Mouse (Mus musculus) heart, embryonic 13.5 days (tissue): ENCODE results near the gene Fbxw26. TPM values are rescaled to one million over a fixed set of nuclear protein-coding genes. Genes with fewer than 3 reads are reported as not detected.
"Not testable (repeated sequence)": the region's sequence is repeated elsewhere in the genome, so short reads cannot be mapped to it uniquely, and the experiment has no call there.

Source experiments
- ATAC-seq: fragments of 200-750 bp; cut with Nextera tagmentation; 2 replicates; pipeline ENCODE4 v1.8.0; 2017; ENCODE audit warnings: moderate TSS enrichment; ENCODE audit not compliant: insufficient number of reproducible peaks, low FRiP score, low TSS enrichment; ENCODE audit errors: extremely low read depth
- H3K27ac ChIP-seq: fragments of 300-500 bp; sonication (generic); replicated peaks from 2 replicates; pipeline ENCODE4 v1.5.1; 2015; ENCODE audit warnings: moderate library complexity, mild to moderate bottlenecking, inconsistent platforms
- H3K27me3 ChIP-seq: fragments of 300-500 bp; sonication (generic); replicated peaks from 2 replicates; pipeline ENCODE4 v1.6.1; 2015; ENCODE audit warnings: mild to moderate bottlenecking, inconsistent platforms
- H3K36me3 ChIP-seq: fragments of 300-500 bp; sonication (generic); 2 replicates; pipeline ENCODE4 v1.6.1; 2015; ENCODE audit warnings: mild to moderate bottlenecking, inconsistent platforms
- H3K4me1 ChIP-seq: fragments of 300-500 bp; sonication (generic); 2 replicates; pipeline ENCODE4 v1.6.1; 2015; ENCODE audit warnings: inconsistent platforms
- H3K4me2 ChIP-seq: fragments of 300-500 bp; sonication (generic); 2 replicates; pipeline ENCODE4 v1.6.1; 2015; ENCODE audit warnings: inconsistent platforms, mild to moderate bottlenecking, moderate library complexity
- H3K4me3 ChIP-seq: fragments of 300-500 bp; sonication (generic); 2 replicates; pipeline ENCODE4 v1.5.1; 2015; ENCODE audit warnings: moderate library complexity, mild to moderate bottlenecking, inconsistent platforms
- H3K9ac ChIP-seq: fragments of 300-500 bp; sonication (generic); 2 replicates; pipeline ENCODE4 v1.6.1; 2015; ENCODE audit warnings: inconsistent platforms, mild to moderate bottlenecking, moderate library complexity
- H3K9me3 ChIP-seq: fragments of 300-500 bp; sonication (generic); 2 replicates; pipeline ENCODE4 v1.6.1; 2016; ENCODE audit warnings: inconsistent platforms
- WGBS: fragments of 180-500 bp; shearing (Covaris S2); methylation state at CpG from one replicate; pipeline ENCODE4 v1.1.7; 2015; ENCODE audit warnings: mixed read lengths; 5-methylcytosine and 5-hydroxymethylcytosine counted together
- polyA plus RNA-seq: library from polyadenylated mRNA; unstranded; fragments of >200 nt; fragmentation: Nextera tagmentation; extraction: Ambion mirVana; gene quantifications from 2 replicates; pipeline ENCODE4 v1.2.1, GENCODE M21; 2015

Gene Fbxw26
- polyA plus RNA-seq = not detected in 2 replicates

DNA sequence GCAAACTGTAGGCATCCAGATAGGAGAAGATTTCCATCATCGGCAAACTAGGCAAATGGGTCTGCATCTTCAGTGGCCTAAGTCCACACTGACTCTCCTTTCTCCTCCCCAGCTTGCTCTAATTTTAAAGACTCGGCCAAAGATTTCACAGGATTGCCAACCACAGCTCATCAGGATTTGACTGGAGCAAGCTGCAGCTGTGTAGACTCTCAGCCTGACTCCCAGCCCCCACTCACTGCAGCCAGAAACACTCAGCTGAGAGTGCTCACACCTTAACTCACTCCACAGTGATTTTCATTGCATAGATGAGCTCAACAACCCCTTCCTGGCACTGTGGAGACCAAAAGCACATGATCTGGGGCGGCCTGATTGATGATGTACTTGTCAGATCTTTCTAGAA lies at the start of gene Fbxw26:
Fbxw26 (minus strand) TSS at position 101 of the 400 bp plus-strand sequence.
- not testable (repeated sequence) for H3K27me3 ChIP-seq, H3K9ac ChIP-seq, H3K27ac ChIP-seq, ATAC-seq, H3K4me2 ChIP-seq, H3K4me1 ChIP-seq, H3K36me3 ChIP-seq, H3K9me3 ChIP-seq, H3K4me3 ChIP-seq
- 74% methylated on average over 3 of the region's 3 CpGs for WGBS

DNA sequence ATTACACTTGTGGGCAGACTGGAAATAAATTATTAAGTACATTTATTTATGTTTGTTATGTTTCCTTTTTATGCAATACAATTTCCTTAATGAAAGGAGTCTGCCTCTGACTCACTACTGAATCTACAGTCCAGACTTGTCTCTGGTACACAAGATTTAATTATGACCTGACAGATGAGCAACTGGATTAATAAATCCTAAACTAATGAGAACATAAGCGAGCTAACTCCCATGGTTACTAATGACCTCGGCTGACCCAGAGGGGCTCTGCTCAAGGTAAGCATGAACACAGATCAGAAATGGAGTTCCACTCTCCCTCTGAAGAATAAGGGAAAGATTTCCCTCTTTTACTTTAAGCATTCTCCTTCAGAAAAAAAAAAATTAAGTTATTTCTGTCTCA lies 49.3 kb upstream of the Fbxw26 start:
- Histone ChIP-seq H3K4me3 (no peak overlapping the region), H3K27ac (no peak overlapping the region), H3K36me3 (no peaks in the 10 kb centered on the region), H3K4me1 (no peaks in the 10 kb centered on the region), H3K4me2 (no peak overlapping the region), H3K27me3 (no peaks in the 10 kb centered on the region), H3K9me3 (no peaks in the 10 kb centered on the region), H3K9ac (no peak overlapping the region)
- ATAC-seq = no peak
- 77% methylated on average over 2 of the region's 2 CpGs for WGBS

DNA sequence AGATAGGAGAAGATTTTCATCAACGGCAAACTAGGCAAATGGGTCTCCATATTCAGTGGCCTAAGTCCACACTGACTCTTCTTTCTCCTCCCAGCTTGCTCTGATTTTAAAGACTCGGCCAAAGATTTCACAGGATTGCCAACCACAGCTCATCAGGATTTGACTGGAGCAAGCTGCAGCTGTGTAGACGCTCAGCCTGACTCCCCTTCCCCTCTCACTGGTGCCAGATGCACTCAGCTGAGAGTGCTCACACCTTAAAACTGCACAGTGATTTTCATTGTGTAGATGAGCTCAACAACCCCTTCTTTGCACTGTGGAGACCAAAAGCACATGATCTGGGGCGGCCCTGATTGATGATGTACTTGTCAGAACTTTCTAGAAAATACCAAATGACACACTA lies 44.7 kb upstream of the Fbxw26 start, which contains the start of gene Fbxw27:
Fbxw27 (minus strand) TSS at position 101 of the 400 bp plus-strand sequence.
- not testable (repeated sequence) for H3K4me2 ChIP-seq, H3K9ac ChIP-seq, H3K36me3 ChIP-seq, H3K4me1 ChIP-seq, H3K27ac ChIP-seq, H3K4me3 ChIP-seq, ATAC-seq, H3K27me3 ChIP-seq, H3K9me3 ChIP-seq
- WGBS = 60% methylated on average over 4 of the region's 4 CpGs

DNA sequence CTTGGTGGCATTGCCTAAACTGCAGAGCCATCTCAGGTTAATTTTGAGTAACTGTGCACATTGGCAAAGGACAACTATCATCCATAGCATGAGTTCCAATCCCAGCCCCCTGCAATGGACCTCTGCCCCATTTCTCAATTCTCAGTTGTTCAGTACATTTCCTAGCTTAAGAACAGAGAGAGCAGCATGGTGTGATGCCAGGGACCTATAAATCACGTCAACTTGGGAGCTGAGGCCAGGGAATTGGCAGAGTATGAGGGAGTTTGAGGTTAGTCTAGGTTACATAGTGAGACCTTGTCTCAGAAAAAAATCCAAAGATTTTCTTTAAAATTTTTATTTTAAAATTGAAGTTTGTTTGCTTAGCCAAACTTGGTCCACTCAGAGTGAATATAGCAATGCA lies 21.0 kb upstream of the Fbxw26 start:
- H3K4me1 ChIP-seq, H3K9ac ChIP-seq, ATAC-seq, H3K27me3 ChIP-seq, H3K4me3 ChIP-seq, H3K36me3 ChIP-seq, H3K27ac ChIP-seq, H3K4me2 ChIP-seq: not testable (repeated sequence)
- WGBS = 64% methylated on average over 1 of the region's 1 CpGs
- H3K9me3 ChIP-seq = peaks cover 10% of the 10 kb centered on the region; the same call in 1 of the 2 replicates

DNA sequence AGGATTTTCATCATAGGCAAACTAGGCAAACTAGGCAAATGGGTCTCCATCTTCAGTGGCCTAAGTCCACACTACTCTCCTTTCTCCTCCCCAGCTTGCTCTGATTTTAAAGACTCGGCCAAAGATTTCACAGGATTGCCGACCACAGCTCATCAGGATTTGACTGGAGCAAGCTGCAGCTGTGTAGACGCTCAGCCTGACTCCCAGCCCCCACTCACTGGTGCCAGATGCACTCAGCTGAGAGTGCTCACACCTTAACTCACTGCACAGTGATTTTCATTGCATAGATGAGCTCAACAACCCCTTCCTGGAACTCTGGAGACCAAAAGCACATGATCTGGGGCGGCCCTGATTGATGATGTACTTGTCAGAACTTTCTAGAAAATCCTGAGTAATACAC lies 43.3 kb downstream of the Fbxw26 start, which contains the start of gene Fbxw18:
Fbxw18 (minus strand) TSS at position 101 of the 400 bp plus-strand sequence.
- 63% methylated on average over 4 of the region's 4 CpGs for WGBS
- not testable (repeated sequence) for H3K4me2 ChIP-seq, H3K9ac ChIP-seq, H3K4me3 ChIP-seq, H3K4me1 ChIP-seq, H3K27ac ChIP-seq, H3K9me3 ChIP-seq, H3K36me3 ChIP-seq, H3K27me3 ChIP-seq, ATAC-seq

DNA sequence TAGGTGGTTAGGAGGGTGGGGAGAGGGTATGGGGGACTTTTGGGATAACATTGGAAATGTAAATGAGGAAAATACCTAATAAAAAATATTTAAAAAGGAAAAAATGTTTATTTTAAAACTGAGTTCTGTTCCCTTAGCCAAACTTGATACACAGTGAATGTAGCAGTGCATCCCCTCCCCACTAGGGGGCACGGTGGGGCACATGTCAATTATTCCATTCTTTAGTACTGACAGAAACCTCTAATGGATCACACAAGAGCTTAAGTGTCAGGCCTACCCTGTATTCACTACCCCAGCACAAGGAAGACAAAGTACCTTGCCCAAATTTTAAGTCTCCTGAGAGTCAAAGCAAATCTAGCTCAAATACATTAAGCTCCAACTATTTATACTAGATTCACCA lies 60.6 kb downstream of the Fbxw26 start:
- Histone ChIP-seq H3K27me3 (no peaks in the 10 kb centered on the region), H3K9ac (no peak overlapping the region), H3K4me1 (no peaks in the 10 kb centered on the region), H3K36me3 (no peaks in the 10 kb centered on the region), H3K9me3 (no peaks in the 10 kb centered on the region), H3K4me3 (no peak overlapping the region), H3K27ac (no peak overlapping the region), H3K4me2 (no peak overlapping the region)
- no peak for ATAC-seq
- WGBS = 6% methylated on average over 1 of the region's 1 CpGs

Other genes with a start within 250 kb of the Fbxw26 start
- not detected in 2 replicates for gene Fbxw15, start 177.8 kb downstream of the Fbxw26 start, polyA plus RNA-seq
- gene Fbxw24, start 120.0 kb downstream of the Fbxw26 start, polyA plus RNA-seq = not detected in 2 replicates
- gene Fbxw25, start 81.4 kb downstream of the Fbxw26 start, polyA plus RNA-seq = not detected in 2 replicates
- not detected in 2 replicates for gene Fbxw18, start 43.4 kb downstream of the Fbxw26 start, polyA plus RNA-seq
- gene Fbxw27, start 44.6 kb upstream of the Fbxw26 start, polyA plus RNA-seq = not detected in 2 replicates
- not detected in 2 replicates for gene Spink8, start 66.2 kb upstream of the Fbxw26 start, polyA plus RNA-seq
- gene Nme6, start 86.7 kb upstream of the Fbxw26 start, polyA plus RNA-seq = 59.9 and 61.4 TPM in 2 replicates
- 0.74 and 1.5 TPM in 2 replicates for gene Camp, start 103.5 kb upstream of the Fbxw26 start, polyA plus RNA-seq
- 17.8 and 19.5 TPM in 2 replicates for gene Cdc25a, start 129.5 kb upstream of the Fbxw26 start, polyA plus RNA-seq
- gene Map4, start 185.4 kb upstream of the Fbxw26 start, polyA plus RNA-seq = 77.3 and 82.0 TPM in 2 replicates